Comparison of ENCODE assay signal across 8 mouse cellular contexts in the genomic region with DNA sequence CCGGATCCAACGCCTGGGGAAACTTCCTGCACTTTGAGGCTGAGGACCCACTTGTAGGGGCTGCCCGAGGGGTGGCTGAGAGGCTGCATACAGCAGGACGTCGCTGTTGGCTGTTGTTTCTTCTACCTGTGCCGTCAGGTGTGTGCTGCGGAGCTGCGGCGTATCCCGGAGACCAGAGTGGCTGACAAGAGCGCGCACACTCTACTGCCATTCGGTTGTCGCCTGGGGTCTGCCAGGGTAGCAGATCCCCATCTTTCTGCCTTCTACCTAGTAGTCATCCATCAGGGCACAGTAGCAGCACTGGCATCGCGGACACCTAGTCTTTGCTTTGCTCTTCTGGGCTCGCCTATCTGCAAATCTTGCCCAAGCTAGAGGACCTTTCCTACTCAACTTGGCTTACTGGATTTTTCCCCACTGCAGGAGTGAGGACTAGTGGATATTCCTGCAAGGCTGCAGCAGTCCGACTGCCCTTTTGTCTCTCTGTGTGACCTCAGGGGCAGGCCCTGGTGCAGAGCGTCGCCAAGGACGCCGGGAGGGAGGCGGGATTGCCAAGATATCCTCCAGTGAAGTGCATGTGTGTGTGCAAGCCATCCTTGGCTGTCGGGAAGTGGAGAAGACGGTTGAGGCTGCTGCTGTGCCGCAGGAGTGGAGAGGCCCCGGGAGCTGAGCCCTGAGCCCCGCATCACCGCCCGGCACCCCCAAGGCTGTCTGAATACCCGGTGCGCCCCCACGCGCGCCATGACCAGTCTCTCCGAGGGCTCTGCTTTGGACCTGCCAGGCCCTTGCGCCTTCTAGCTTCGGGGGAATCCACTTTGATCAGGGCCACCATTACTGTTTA. TPM values are rescaled to one million over a fixed set of nuclear protein-coding genes. Genes with fewer than 3 reads are reported as not detected.
DNase-seq lines count a peak whose midpoint lies in the region; ATAC-seq and TF ChIP-seq lines count a peak whose summit lies in the region.

No protein-coding gene starts in this region.

- TF ChIP-seq POLR2A in lung, adult 2 months (IDR thresholded peaks at IDR 0.05; ENCODE audit: borderline replicate concordance, extremely low read depth, low read depth, low read length), result no peak

- no peaks in the 10 kb centered on the region for H3K36me3 ChIP-seq in heart, postnatal 0 days (replicated peaks; ENCODE audit: control insufficient read depth, insufficient read depth, low read length)
- no peaks in the 10 kb centered on the region for H3K36me3 ChIP-seq in stomach, embryonic 14.5 days (ENCODE audit: control insufficient read depth, insufficient read depth, low read length)

- peak; percentile 15 for ATAC-seq in heart, postnatal 0 days (ENCODE audit: insufficient read depth, low read depth)
- peak; percentile 17 for ATAC-seq in stomach, embryonic 14.5 days (ENCODE audit: insufficient number of reproducible peaks, insufficient read depth, low FRiP score, low read depth)

- no peak overlapping the region for H3K27ac ChIP-seq in heart, postnatal 0 days (ENCODE audit: low read depth)
- H3K27ac ChIP-seq in stomach, embryonic 14.5 days (ENCODE audit: low read length), result 0 out of 2 replicates have a peak overlapping the region, but pooled peaks have one; percentile 22

- peaks cover 3% of the 10 kb centered on the region for H3K4me1 ChIP-seq in lung, adult 2 months (ENCODE audit: control insufficient read depth, insufficient read depth, low read length)
- H3K4me1 ChIP-seq in heart, postnatal 0 days (ENCODE audit: control insufficient read depth, insufficient read depth), result 0 out of 2 replicates have a peak, but pooled peaks cover 18% of the 10 kb centered on the region
- peaks cover 10% of the 10 kb centered on the region; the same call in 1 of the 2 replicates for H3K4me1 ChIP-seq in stomach, embryonic 14.5 days (ENCODE audit: control insufficient read depth, insufficient read depth, low read length)

- 3% methylated on average over 38 of the region's 38 CpGs for WGBS in lung, adult 2 months
- 3% methylated on average over 38 of the region's 38 CpGs for WGBS in heart, postnatal 0 days
- WGBS in stomach, embryonic 14.5 days, result under 1% methylated on average over 38 of the region's 38 CpGs

- H3K9me3 ChIP-seq in heart, postnatal 0 days (replicated peaks; ENCODE audit: control insufficient read depth, low read length), result no peaks in the 10 kb centered on the region
- no peaks in the 10 kb centered on the region for H3K9me3 ChIP-seq in stomach, embryonic 14.5 days (ENCODE audit: control insufficient read depth, low read depth, low read length)

- peak overlapping the region; percentile 43 for H3K4me3 ChIP-seq in lung, adult 2 months (replicated peaks; ENCODE audit: extremely low read depth, low read depth, low read length)
- H3K4me3 ChIP-seq in heart, postnatal 0 days (ENCODE audit: low read depth, low read length), result peak overlapping the region; percentile 67
- peak overlapping the region; percentile 67 for H3K4me3 ChIP-seq in stomach, embryonic 14.5 days (ENCODE audit: low read depth, low read length)

- H3K9ac ChIP-seq in heart, postnatal 0 days (replicated peaks; ENCODE audit: low read depth, low read length), result peak overlapping the region; percentile 64; the same call in 1 of the 2 replicates
- peak overlapping the region; percentile 61 for H3K9ac ChIP-seq in stomach, embryonic 14.5 days (replicated peaks; ENCODE audit: low read depth, low read length)

- H3K27me3 ChIP-seq in heart, postnatal 0 days (ENCODE audit: control insufficient read depth, insufficient read depth, low read length), result peaks cover 28% of the 10 kb centered on the region
- no peaks in the 10 kb centered on the region for H3K27me3 ChIP-seq in stomach, embryonic 14.5 days (ENCODE audit: control insufficient read depth, insufficient read depth, low read length)

- peak overlapping the region; percentile 93 for H3K4me2 ChIP-seq in heart, postnatal 0 days (ENCODE audit: low read depth, low read length)
- H3K4me2 ChIP-seq in stomach, embryonic 14.5 days (replicated peaks; ENCODE audit: low read depth, low read length), result peak overlapping the region; percentile 70

- TF ChIP-seq CTCF in lung, adult 2 months (IDR thresholded peaks at IDR 0.05; ENCODE audit: insufficient read depth, low read length), result no peak
- TF ChIP-seq CTCF in heart, postnatal 0 days (IDR thresholded peaks at IDR 0.05; ENCODE audit: low read depth), result no peak

- peak; percentile 23 for DNase-seq in lung, adult 2 months
- DNase-seq in lung, postnatal 25 days (ENCODE audit: low spot score), result no peak
- DNase-seq in embryo, embryonic 9.5 days (ENCODE audit: extremely low spot score), result peak; percentile 68
- DNase-seq in heart, postnatal 0 days (ENCODE audit: low spot score), result no peak
- DNase-seq in kidney, postnatal 14 days, result peak; percentile 26
- peak; percentile 11 for DNase-seq in lung, postnatal 14 days
- DNase-seq in urinary bladder, adult 2 months (ENCODE audit: low spot score), result no peak

- TF ChIP-seq EP300 in heart, postnatal 0 days (IDR thresholded peaks at IDR 0.05; ENCODE audit: low read depth), result no peak

RNA-seq across cellular contexts. Expression of a gene that starts 1.0 kb away (rescaled TPM):
- 22.1 and 26.2 TPM in 2 replicates for polyA plus RNA-seq in lung, adult 2 months (2012; rRNA removed)
- 16.7 and 17.6 TPM in 2 replicates for total RNA-seq in heart, postnatal 0 days (2014; rRNA removed; ENCODE audit: low replicate concordance)
- 3.7 and 4.9 TPM in 2 replicates for polyA plus RNA-seq in heart, postnatal 0 days (2015; fragmentation: Nextera tagmentation; extraction: Ambion mirVana)
- 42.7 and 48.7 TPM in 2 replicates for polyA plus RNA-seq in stomach, embryonic 14.5 days (2014; fragmentation: Nextera tagmentation; extraction: Ambion mirVana)
- 4.8 and 6.5 TPM in 2 replicates for polyA plus RNA-seq in urinary bladder, adult 2 months (2012; rRNA removed)

Comparison
In these comparisons a context has a peak if more than half of its experiments do, and no peak if none do; other contexts are left out.
1. DNase-seq: peak in lung, adult 2 months (single experiment), embryo, embryonic 9.5 days (single experiment), kidney, postnatal 14 days (single experiment) and lung, postnatal 14 days (single experiment); none in lung, postnatal 25 days (single experiment), heart, postnatal 0 days (single experiment) and urinary bladder, adult 2 months (single experiment).
2. Peak in every context shown above with its lines, with median percentiles within 50 percentile points of each other: H3K4me3 ChIP-seq.